Mouse (Mus musculus) CD8-positive naive resting alpha-beta T cell, adult 57 days (primary cell): ENCODE results near the gene 1700109H08Rik. TPM values are rescaled to one million over a fixed set of nuclear protein-coding genes. Genes with fewer than 3 reads are reported as not detected.

Source experiments
- total RNA-seq: library from RNA; stranded (reverse); gene quantifications from one replicate; pipeline ENCODE4 v1.2.4, GENCODE M21; 2023

1700109H08Rik gene
- 31.0 TPM for total RNA-seq

GRCm38 (mm10) chr5:3571266-3571665, at the start of gene 1700109H08Rik:
Gene 1700109H08Rik, plus strand, starts transcription at chr5:3571566.

GRCm38 (mm10) chr5:3543629-3544479, 27.5 kb upstream of the 1700109H08Rik start, which contains the start of gene Fam133b:
Gene Fam133b, plus strand, starts transcription at chr5:3543833.

GRCm38 (mm10) chr5:3595693-3596398, 24.5 kb downstream of the 1700109H08Rik start, which contains the start of gene Pex1:
Gene Pex1, plus strand, starts transcription at chr5:3596066.

GRCm38 (mm10) chr5:3596399-3596766, 25.0 kb downstream of the 1700109H08Rik start, which contains the start of gene Rbm48:
Gene Rbm48, minus strand, starts transcription at chr5:3596585.

Other genes starting within 250 kb of the 1700109H08Rik start
- 50.8 TPM for gene Cdk6, start 230.1 kb upstream of the 1700109H08Rik start, total RNA-seq
- 81.0 TPM for gene Fam133b, start 27.7 kb upstream of the 1700109H08Rik start, total RNA-seq
- gene Pex1, start 24.5 kb downstream of the 1700109H08Rik start, total RNA-seq, result 21.6 TPM
- gene Rbm48, start 25.0 kb downstream of the 1700109H08Rik start, total RNA-seq, result 60.3 TPM
- gene Tmbim7, start 79.6 kb downstream of the 1700109H08Rik start, total RNA-seq, result not detected
- 36.0 TPM for gene Gatad1, start 85.6 kb downstream of the 1700109H08Rik start, total RNA-seq
- 95.3 TPM for gene Ankib1, start 231.4 kb downstream of the 1700109H08Rik start, total RNA-seq
- 84.8 TPM for gene Krit1, start 231.6 kb downstream of the 1700109H08Rik start, total RNA-seq